Mouse (Mus musculus): ENCODE data around the gene Rdh9.
"Not testable (repeated sequence)": the region's sequence is repeated elsewhere in the genome, so short reads cannot be mapped to it uniquely, and the experiment has no call there.

DNA sequence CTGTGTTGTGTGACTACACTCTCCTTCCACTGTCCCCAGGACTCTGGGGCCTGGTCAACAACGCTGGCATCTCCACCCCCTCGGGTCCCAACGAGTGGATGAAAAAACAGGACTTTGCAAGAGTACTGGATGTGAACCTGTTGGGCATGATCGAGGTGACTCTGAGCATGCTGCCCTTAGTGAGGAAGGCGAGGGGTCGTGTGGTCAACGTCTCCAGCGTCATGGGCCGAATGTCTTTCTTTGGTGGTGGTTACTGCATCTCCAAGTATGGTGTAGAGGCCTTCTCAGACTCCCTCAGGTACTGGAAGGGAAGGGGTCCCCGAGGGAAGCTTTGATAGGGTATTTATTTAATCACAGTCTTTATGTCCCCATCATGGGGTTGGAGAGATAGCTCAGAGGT, 13.3 kb upstream of the Rdh9 start:
- TF ChIP-seq MAFK (IDR thresholded peaks at IDR 0.05; ENCODE audit: insufficient read depth, low read depth, low read length); HCFC1 (IDR thresholded peaks at IDR 0.05; ENCODE audit: borderline replicate concordance, insufficient read depth, low read length): not testable (repeated sequence)

Measured in ES-E14 (cell line).